Mouse (Mus musculus): ENCODE measurements around the gene Pdia4. TPM values are rescaled to one million over a fixed set of nuclear protein-coding genes. Genes with fewer than 3 reads are reported as not detected.

Gene Pdia4
- polyA plus RNA-seq, 1 experiment from 2014 or later, result 338 TPM

- Histone ChIP-seq H3K4me1 (ENCODE audit: control insufficient read depth, insufficient read depth, low read length) (no peaks in the 10 kb centered on the region), H3K36me3 (replicated peaks; ENCODE audit: control insufficient read depth, insufficient read depth, low read depth, low read length) (no peaks in the 10 kb centered on the region), H3K9ac (replicated peaks; ENCODE audit: low read length) (peak overlapping the region; percentile 81), H3K4me3 (ENCODE audit: low read depth, low read length) (peak overlapping the region; percentile 84), H3K4me2 (ENCODE audit: low read depth, low read length) (peak overlapping the region; percentile 66), H3K27ac (replicated peaks; ENCODE audit: low read depth, low read length) (peak overlapping the region; percentile 88), H3K27me3 (ENCODE audit: control insufficient read depth, insufficient read depth, low read length) (no peaks in the 10 kb centered on the region), H3K9me3 (replicated peaks; ENCODE audit: control insufficient read depth, low read length) (no peaks in the 10 kb centered on the region)
- under 1% methylated on average over 49 of the region's 49 CpGs for WGBS
- ATAC-seq (replicated peaks; ENCODE audit: insufficient number of reproducible peaks, low FRiP score, low TSS enrichment, low read depth), result peak; percentile 61
- DNase-seq (ENCODE audit: low spot score), result peak; percentile 65
Measured at GRCm38 (mm10) chr6:47835984-47836521, 22.8 kb upstream of the Pdia4 start.

GRCm38 (mm10) chr6:47835482-47835983 lies 22.3 kb upstream of the Pdia4 start, which contains the start of gene Zfp398:
TSS of gene Zfp398 (plus strand) at chr6:47835661.
- peak within 1 kb of the TSS; percentile 81 for H3K9ac ChIP-seq (replicated peaks; ENCODE audit: low read length)
- peak within 1 kb of the TSS; percentile 66 for H3K4me2 ChIP-seq (ENCODE audit: low read depth, low read length)
- H3K9me3 ChIP-seq (replicated peaks; ENCODE audit: control insufficient read depth, low read length), result no peaks in the 10 kb centered on the region
- H3K27me3 ChIP-seq (ENCODE audit: control insufficient read depth, insufficient read depth, low read length), result no peaks in the 10 kb centered on the region
- peak within 1 kb of the TSS; percentile 84 for H3K4me3 ChIP-seq (ENCODE audit: low read depth, low read length)
- ATAC-seq (replicated peaks; ENCODE audit: insufficient number of reproducible peaks, low FRiP score, low TSS enrichment, low read depth) (peak; percentile 96), DNase-seq (ENCODE audit: low spot score) (peak; percentile 95)
- no peaks in the 10 kb centered on the region for H3K36me3 ChIP-seq (replicated peaks; ENCODE audit: control insufficient read depth, insufficient read depth, low read depth, low read length)
- H3K4me1 ChIP-seq (ENCODE audit: control insufficient read depth, insufficient read depth, low read length), result no peaks in the 10 kb centered on the region
- WGBS, result 0% methylated on average over 52 of the region's 52 CpGs
- H3K27ac ChIP-seq (replicated peaks; ENCODE audit: low read depth, low read length), result peak within 1 kb of the TSS; percentile 88

GRCm38 (mm10) chr6:47832220-47832619 lies 19.0 kb upstream of the Pdia4 start:
- no peak for ATAC-seq (replicated peaks; ENCODE audit: insufficient number of reproducible peaks, low FRiP score, low TSS enrichment, low read depth)

GRCm38 (mm10) chr6:47830104-47831078 lies 17.2 kb upstream of the Pdia4 start, which contains the start of gene Zfp786:
TSS of gene Zfp786 (minus strand) at chr6:47830867.
- peak within 1 kb of the TSS; percentile 91 for H3K4me3 ChIP-seq (ENCODE audit: low read depth, low read length)
- no peaks in the 10 kb centered on the region for H3K9me3 ChIP-seq (replicated peaks; ENCODE audit: control insufficient read depth, low read length)
- H3K36me3 ChIP-seq (replicated peaks; ENCODE audit: control insufficient read depth, insufficient read depth, low read depth, low read length), result no peaks in the 10 kb centered on the region
- 1% methylated on average over 61 of the region's 64 CpGs for WGBS
- peak within 1 kb of the TSS; percentile 92 for H3K9ac ChIP-seq (replicated peaks; ENCODE audit: low read length)
- peak within 1 kb of the TSS; percentile 56 for H3K27ac ChIP-seq (replicated peaks; ENCODE audit: low read depth, low read length)
- peak; percentile 90 for ATAC-seq (replicated peaks; ENCODE audit: insufficient number of reproducible peaks, low FRiP score, low TSS enrichment, low read depth)
- H3K27me3 ChIP-seq (ENCODE audit: control insufficient read depth, insufficient read depth, low read length), result no peaks in the 10 kb centered on the region
- no peaks in the 10 kb centered on the region for H3K4me1 ChIP-seq (ENCODE audit: control insufficient read depth, insufficient read depth, low read length)
- peak within 1 kb of the TSS; percentile 56 for H3K4me2 ChIP-seq (ENCODE audit: low read depth, low read length)
- peak; percentile 94 for DNase-seq (ENCODE audit: low spot score)

More at GRCm38 (mm10) chr6:47832220-47832619, 19.0 kb upstream of the Pdia4 start:
- Histone ChIP-seq H3K27me3 (ENCODE audit: control insufficient read depth, insufficient read depth, low read length) (no peaks in the 10 kb centered on the region), H3K9ac (replicated peaks; ENCODE audit: low read length) (no peak overlapping the region), H3K4me1 (ENCODE audit: control insufficient read depth, insufficient read depth, low read length) (no peaks in the 10 kb centered on the region), H3K4me2 (ENCODE audit: low read depth, low read length) (no peak overlapping the region), H3K9me3 (replicated peaks; ENCODE audit: control insufficient read depth, low read length) (no peaks in the 10 kb centered on the region), H3K27ac (replicated peaks; ENCODE audit: low read depth, low read length) (no peak overlapping the region), H3K36me3 (replicated peaks; ENCODE audit: control insufficient read depth, insufficient read depth, low read depth, low read length) (no peaks in the 10 kb centered on the region), H3K4me3 (ENCODE audit: low read depth, low read length) (no peak overlapping the region)
- WGBS, result 82% methylated on average over 1 of the region's 1 CpGs
- DNase-seq (ENCODE audit: low spot score), result no peak

- Histone ChIP-seq H3K4me1 (ENCODE audit: control insufficient read depth, insufficient read depth, low read length) (no peaks in the 10 kb centered on the region), H3K4me3 (ENCODE audit: low read depth, low read length) (no peak overlapping the region), H3K9ac (replicated peaks; ENCODE audit: low read length) (no peak overlapping the region), H3K36me3 (replicated peaks; ENCODE audit: control insufficient read depth, insufficient read depth, low read depth, low read length) (no peaks in the 10 kb centered on the region), H3K9me3 (replicated peaks; ENCODE audit: control insufficient read depth, low read length) (no peaks in the 10 kb centered on the region), H3K4me2 (ENCODE audit: low read depth, low read length) (no peak overlapping the region), H3K27ac (replicated peaks; ENCODE audit: low read depth, low read length) (no peak overlapping the region), H3K27me3 (ENCODE audit: control insufficient read depth, insufficient read depth, low read length) (no peaks in the 10 kb centered on the region)
- DNase-seq (ENCODE audit: low spot score) (peak; percentile 38), ATAC-seq (replicated peaks; ENCODE audit: insufficient number of reproducible peaks, low FRiP score, low TSS enrichment, low read depth) (no peak)
- 27% methylated on average over 1 of the region's 1 CpGs for WGBS
Measured at GRCm38 (mm10) chr6:47828950-47829349, 15.7 kb upstream of the Pdia4 start.

GRCm38 (mm10) chr6:47827462-47827861 lies 14.2 kb upstream of the Pdia4 start:
- Histone ChIP-seq H3K27me3 (ENCODE audit: control insufficient read depth, insufficient read depth, low read length) (no peaks in the 10 kb centered on the region), H3K4me2 (ENCODE audit: low read depth, low read length) (no peak overlapping the region), H3K4me1 (ENCODE audit: control insufficient read depth, insufficient read depth, low read length) (no peaks in the 10 kb centered on the region), H3K4me3 (ENCODE audit: low read depth, low read length) (no peak overlapping the region), H3K27ac (replicated peaks; ENCODE audit: low read depth, low read length) (no peak overlapping the region), H3K9me3 (replicated peaks; ENCODE audit: control insufficient read depth, low read length) (no peaks in the 10 kb centered on the region), H3K9ac (replicated peaks; ENCODE audit: low read length) (no peak overlapping the region), H3K36me3 (replicated peaks; ENCODE audit: control insufficient read depth, insufficient read depth, low read depth, low read length) (no peaks in the 10 kb centered on the region)
- 92% methylated on average over 4 of the region's 4 CpGs for WGBS
- ATAC-seq (replicated peaks; ENCODE audit: insufficient number of reproducible peaks, low FRiP score, low TSS enrichment, low read depth) (no peak), DNase-seq (ENCODE audit: low spot score) (no peak)

- no peak overlapping the region for H3K27ac ChIP-seq (replicated peaks; ENCODE audit: low read depth, low read length)
- no peak overlapping the region for H3K4me3 ChIP-seq (ENCODE audit: low read depth, low read length)
- H3K36me3 ChIP-seq (replicated peaks; ENCODE audit: control insufficient read depth, insufficient read depth, low read depth, low read length), result no peaks in the 10 kb centered on the region; the same call in none of the 2 replicates
- WGBS, result 68% methylated on average over 2 of the region's 2 CpGs
- H3K4me2 ChIP-seq (ENCODE audit: low read depth, low read length), result no peak overlapping the region
- H3K27me3 ChIP-seq (ENCODE audit: control insufficient read depth, insufficient read depth, low read length), result no peaks in the 10 kb centered on the region
- no peaks in the 10 kb centered on the region for H3K4me1 ChIP-seq (ENCODE audit: control insufficient read depth, insufficient read depth, low read length)
- ATAC-seq (replicated peaks; ENCODE audit: insufficient number of reproducible peaks, low FRiP score, low TSS enrichment, low read depth) (no peak), DNase-seq (ENCODE audit: low spot score) (no peak)
- no peak overlapping the region for H3K9ac ChIP-seq (replicated peaks; ENCODE audit: low read length)
- no peaks in the 10 kb centered on the region for H3K9me3 ChIP-seq (replicated peaks; ENCODE audit: control insufficient read depth, low read length)
Measured at GRCm38 (mm10) chr6:47824241-47824640, 11.0 kb upstream of the Pdia4 start.

Measured in embryonic facial prominence, embryonic 11.5 days (tissue).